ENCODE assay signal across 26 mouse cellular contexts in the genomic region with DNA sequence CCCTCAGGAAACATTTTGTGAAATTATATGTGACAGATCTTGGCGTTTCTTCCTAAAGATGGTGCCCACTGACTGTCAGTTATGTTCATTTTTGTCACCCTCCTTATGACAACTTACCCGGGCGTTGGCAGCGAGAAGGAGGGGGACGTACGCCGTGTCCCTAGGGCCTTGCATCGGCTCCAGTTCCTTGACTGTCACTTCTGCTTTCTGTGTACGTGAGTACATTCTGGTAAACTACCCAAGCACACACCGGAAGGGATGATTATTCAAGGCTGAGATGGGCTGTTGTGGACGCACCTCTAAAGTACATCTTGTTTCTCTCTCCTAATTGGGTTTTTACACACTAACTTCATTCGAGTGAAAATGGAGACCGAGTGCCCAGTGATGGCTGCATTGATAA.
DNase-seq lines count a peak whose midpoint lies in the region; ATAC-seq and TF ChIP-seq lines count a peak whose summit lies in the region.
"Had no signal": no experiment of that assay in that cellular context is flagged by ENCODE, and none has a peak within 500 bp of the region (broad histone marks: within the 10 kb centered on the region; RNA-seq: fewer than 3 reads in every experiment).

No protein-coding gene starts in this region.

- DNase-seq in liver, postnatal 0 days = no peak
- DNase-seq in spleen, postnatal 36 days (ENCODE audit: low spot score in 2 of 2) = peak; percentile 86 to 88
- DNase-seq in limb, embryonic 10.5 days (ENCODE audit: low spot score) = no peak
- no peak for DNase-seq in hindbrain, embryonic 14.5 days (ENCODE audit: low spot score)
- DNase-seq in right cerebral cortex, postnatal 10 days (ENCODE audit: low spot score in 2 of 2) = no peak
- DNase-seq: adrenal gland, postnatal 36 days; cerebellum, adult 11-12 months; cerebellum, postnatal 10 days; gastrocnemius, adult 2 months; kidney, postnatal 25 days; right cerebral cortex, postnatal 14 days; thymus, postnatal 14 days had no signal

- TF ChIP-seq CTCF in liver, postnatal 0 days (IDR thresholded peaks at IDR 0.05; ENCODE audit: low read depth) = no peak
- no peak for TF ChIP-seq CTCF in bone marrow, adult 2 months (IDR thresholded peaks at IDR 0.05; ENCODE audit: control insufficient read depth, insufficient read depth, low read length)

- no peaks in the 10 kb centered on the region for H3K27me3 ChIP-seq in liver, postnatal 0 days (ENCODE audit: insufficient read depth, low read length)
- H3K27me3 ChIP-seq in liver, embryonic 12.5 days (replicated peaks) = no peaks in the 10 kb centered on the region
- no peaks in the 10 kb centered on the region for H3K27me3 ChIP-seq in limb, embryonic 10.5 days (ENCODE audit: low read depth, poor library complexity, severe bottlenecking)
- H3K27me3 ChIP-seq in hindbrain, embryonic 14.5 days (ENCODE audit: control insufficient read depth, insufficient read depth, low read length) = no peaks in the 10 kb centered on the region
- H3K27me3 ChIP-seq: embryonic facial prominence, embryonic 13.5 days; forebrain, embryonic 12.5 days; limb, embryonic 15.5 days; liver, embryonic 15.5 days; midbrain, embryonic 15.5 days had no signal

- H3K4me3 ChIP-seq in liver, postnatal 0 days (ENCODE audit: low read depth, low read length) = no peak overlapping the region
- no peak overlapping the region for H3K4me3 ChIP-seq in liver, embryonic 12.5 days
- no peak overlapping the region for H3K4me3 ChIP-seq in bone marrow, adult 2 months (replicated peaks; ENCODE audit: control insufficient read depth, low read depth, low read length)
- H3K4me3 ChIP-seq in limb, embryonic 10.5 days = no peak overlapping the region
- H3K4me3 ChIP-seq in hindbrain, embryonic 14.5 days (replicated peaks; ENCODE audit: low read length) = no peak overlapping the region
- H3K4me3 ChIP-seq: embryonic facial prominence, embryonic 13.5 days; erythroblast, embryonic 14.5 days; forebrain, embryonic 12.5 days; gastrocnemius, adult 2 months; left cerebral cortex, adult 2 months; limb, embryonic 15.5 days; liver, embryonic 15.5 days; midbrain, embryonic 15.5 days had no signal

- no peak overlapping the region for H3K4me2 ChIP-seq in liver, postnatal 0 days (ENCODE audit: low read depth, low read length)
- no peak overlapping the region for H3K4me2 ChIP-seq in liver, embryonic 12.5 days
- no peak overlapping the region for H3K4me2 ChIP-seq in hindbrain, embryonic 14.5 days (replicated peaks)
- H3K4me2 ChIP-seq: embryonic facial prominence, embryonic 13.5 days; forebrain, embryonic 12.5 days; heart, embryonic 11.5 days; limb, embryonic 15.5 days; liver, embryonic 15.5 days; midbrain, embryonic 15.5 days had no signal

- no peaks in the 10 kb centered on the region for H3K36me3 ChIP-seq in liver, postnatal 0 days (replicated peaks; ENCODE audit: insufficient read depth, low read length)
- no peaks in the 10 kb centered on the region for H3K36me3 ChIP-seq in liver, embryonic 12.5 days
- H3K36me3 ChIP-seq in limb, embryonic 10.5 days = no peaks in the 10 kb centered on the region
- H3K36me3 ChIP-seq in hindbrain, embryonic 14.5 days (replicated peaks; ENCODE audit: control insufficient read depth, insufficient read depth) = no peaks in the 10 kb centered on the region
- H3K36me3 ChIP-seq: embryonic facial prominence, embryonic 13.5 days; forebrain, embryonic 12.5 days; G1E; limb, embryonic 15.5 days; liver, embryonic 15.5 days; midbrain, embryonic 15.5 days had no signal

- H3K4me1 ChIP-seq in liver, postnatal 0 days (ENCODE audit: insufficient read depth) = no peaks in the 10 kb centered on the region
- no peaks in the 10 kb centered on the region for H3K4me1 ChIP-seq in liver, embryonic 12.5 days
- no peaks in the 10 kb centered on the region; the same call in 1 of the 2 replicates for H3K4me1 ChIP-seq in bone marrow, adult 2 months (ENCODE audit: control insufficient read depth, insufficient read depth, low read length)
- H3K4me1 ChIP-seq in limb, embryonic 10.5 days = peaks cover 56% of the 10 kb centered on the region
- H3K4me1 ChIP-seq in hindbrain, embryonic 14.5 days (replicated peaks; ENCODE audit: control insufficient read depth, insufficient read depth, low read length) = no peaks in the 10 kb centered on the region
- H3K4me1 ChIP-seq: forebrain, embryonic 12.5 days; liver, embryonic 15.5 days had no signal

- no peak; the same call in 1 of the 2 replicates for TF ChIP-seq POLR2A in bone marrow, adult 2 months (IDR thresholded peaks at IDR 0.05; ENCODE audit: borderline replicate concordance, control insufficient read depth, low read depth, low read length)

- no peaks in the 10 kb centered on the region for H3K9me3 ChIP-seq in liver, postnatal 0 days (ENCODE audit: low read length)
- no peaks in the 10 kb centered on the region for H3K9me3 ChIP-seq in liver, embryonic 12.5 days (replicated peaks)
- no peaks in the 10 kb centered on the region for H3K9me3 ChIP-seq in limb, embryonic 10.5 days (replicated peaks)
- H3K9me3 ChIP-seq in hindbrain, embryonic 14.5 days (ENCODE audit: control insufficient read depth, low read length) = no peaks in the 10 kb centered on the region
- H3K9me3 ChIP-seq: embryonic facial prominence, embryonic 13.5 days; forebrain, embryonic 12.5 days; limb, embryonic 15.5 days; liver, embryonic 15.5 days; midbrain, embryonic 15.5 days had no signal

- whole genome bisulfite sequencing in liver, postnatal 0 days (ENCODE audit: insufficient replicate concordance) = 63% methylated on average over 13 of the region's 13 CpGs
- 66% methylated on average over 13 of the region's 13 CpGs for WGBS in liver, embryonic 12.5 days (ENCODE audit: insufficient replicate concordance)
- WGBS in bone marrow, adult 2 months = 39% methylated on average over 13 of the region's 13 CpGs
- 85% methylated on average over 13 of the region's 13 CpGs for WGBS in limb, embryonic 10.5 days
- WGBS in hindbrain, embryonic 14.5 days = 92% methylated on average over 13 of the region's 13 CpGs

- ATAC-seq in liver, postnatal 0 days = peak; percentile 38; the same call in 1 of the 2 replicates
- ATAC-seq in liver, embryonic 12.5 days = no peak
- ATAC-seq in monocyte, adult 5-6 weeks (replicated peaks; ENCODE audit: insufficient number of reproducible peaks, low FRiP score, low TSS enrichment, poor library complexity, severe bottlenecking) = peak; percentile 54; the same call in 1 of the 2 replicates
- no peak for ATAC-seq in hindbrain, embryonic 14.5 days (ENCODE audit: low FRiP score)
- ATAC-seq: intestine, postnatal 0 days; midbrain, embryonic 15.5 days; Patski had no signal

- no peak overlapping the region for H3K9ac ChIP-seq in liver, postnatal 0 days (replicated peaks)
- H3K9ac ChIP-seq in liver, embryonic 12.5 days = no peak overlapping the region
- no peak overlapping the region for H3K9ac ChIP-seq in hindbrain, embryonic 14.5 days
- H3K9ac ChIP-seq: embryonic facial prominence, embryonic 13.5 days; forebrain, embryonic 12.5 days; limb, embryonic 15.5 days; liver, embryonic 15.5 days; midbrain, embryonic 15.5 days had no signal

- no peak overlapping the region for H3K27ac ChIP-seq in liver, postnatal 0 days (ENCODE audit: low read depth)
- H3K27ac ChIP-seq in liver, embryonic 12.5 days = no peak overlapping the region
- peak overlapping the region; percentile 18; the same call in 1 of the 2 replicates for H3K27ac ChIP-seq in bone marrow, adult 2 months (ENCODE audit: control insufficient read depth, insufficient read depth, low read depth, low read length, poor library complexity)
- H3K27ac ChIP-seq in limb, embryonic 10.5 days = no peak overlapping the region
- H3K27ac ChIP-seq in hindbrain, embryonic 14.5 days = no peak overlapping the region
- H3K27ac ChIP-seq: embryonic facial prominence, embryonic 13.5 days; forebrain, embryonic 12.5 days; gastrocnemius, adult 2 months; left cerebral cortex, adult 2 months; limb, embryonic 15.5 days; liver, embryonic 15.5 days; midbrain, embryonic 15.5 days had no signal

- TF ChIP-seq EP300 in liver, postnatal 0 days (IDR thresholded peaks at IDR 0.05; ENCODE audit: low read depth) = no peak

Comparison
In these comparisons a context has a peak if more than half of its experiments do, and no peak if none do; other contexts are left out.
1. ATAC-seq: peak in liver, postnatal 0 days (single experiment) and monocyte, adult 5-6 weeks (single experiment); none in liver, embryonic 12.5 days (single experiment) and hindbrain, embryonic 14.5 days (single experiment).
2. DNase-seq: peak in spleen, postnatal 36 days (2 of 2); none in liver, postnatal 0 days (single experiment), limb, embryonic 10.5 days (single experiment), hindbrain, embryonic 14.5 days (single experiment) and right cerebral cortex, postnatal 10 days (0 of 2).